Mouse (Mus musculus): ENCODE data around the gene Foxp1. TPM values are rescaled to one million over a fixed set of nuclear protein-coding genes. Genes with fewer than 3 reads are reported as not detected.
A peak's percentile ranks its signal among the peaks of the same experiment; 100 is the strongest.

Foxp1 gene
- total RNA-seq, 2 experiments from 2014 or later: 39.0 to 40.6 TPM

- no peak for DNase-seq
These were observed 130.0 kb downstream of the Foxp1 start for GRCm38 (mm10) chr6:99392484-99392883.

DNA sequence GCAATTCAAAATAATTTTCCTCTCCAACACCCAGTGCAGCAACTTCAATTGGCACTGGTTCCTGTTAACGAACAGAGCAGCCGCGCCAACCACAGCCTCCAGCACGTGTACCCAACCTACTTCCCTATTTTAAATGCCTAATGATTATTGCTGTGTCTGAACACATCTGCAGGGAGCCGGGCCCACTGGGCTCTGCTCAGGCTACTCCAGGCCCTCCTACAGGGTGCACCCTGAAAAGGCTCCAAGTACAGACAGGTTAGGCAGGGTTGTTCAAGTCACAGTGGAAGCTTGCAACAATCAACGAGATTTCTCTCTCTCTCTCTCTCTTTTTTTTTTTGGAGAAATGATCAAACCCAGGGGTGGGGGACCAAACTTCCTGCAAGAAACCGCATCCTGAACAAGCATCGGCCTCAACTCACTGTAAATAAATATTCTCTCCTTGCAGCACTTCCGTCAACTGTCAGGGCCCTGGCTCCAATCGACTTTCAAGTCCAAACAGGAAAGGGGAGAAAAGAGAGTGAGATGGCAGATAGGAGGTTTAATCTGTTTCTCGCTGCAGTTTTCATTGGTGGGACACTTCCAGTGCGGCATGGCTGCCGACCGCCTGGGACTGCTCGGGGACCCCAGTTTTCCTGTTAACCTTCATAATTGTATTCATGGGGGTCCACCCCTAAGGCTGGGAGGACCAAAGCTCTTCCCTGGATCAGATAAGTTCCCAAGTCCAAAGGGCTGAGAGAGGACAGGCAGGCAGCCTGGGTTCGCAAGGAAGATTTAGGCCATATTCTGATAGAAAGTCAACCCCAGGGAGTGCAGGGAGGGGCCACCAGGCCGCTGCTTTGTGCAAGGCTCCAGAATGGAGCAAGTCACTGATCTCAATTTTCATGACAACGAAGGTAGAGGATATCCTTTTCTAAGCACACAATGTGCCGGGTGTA is 133.5 kb downstream of the Foxp1 start:
- DNase-seq: no peak

DNA sequence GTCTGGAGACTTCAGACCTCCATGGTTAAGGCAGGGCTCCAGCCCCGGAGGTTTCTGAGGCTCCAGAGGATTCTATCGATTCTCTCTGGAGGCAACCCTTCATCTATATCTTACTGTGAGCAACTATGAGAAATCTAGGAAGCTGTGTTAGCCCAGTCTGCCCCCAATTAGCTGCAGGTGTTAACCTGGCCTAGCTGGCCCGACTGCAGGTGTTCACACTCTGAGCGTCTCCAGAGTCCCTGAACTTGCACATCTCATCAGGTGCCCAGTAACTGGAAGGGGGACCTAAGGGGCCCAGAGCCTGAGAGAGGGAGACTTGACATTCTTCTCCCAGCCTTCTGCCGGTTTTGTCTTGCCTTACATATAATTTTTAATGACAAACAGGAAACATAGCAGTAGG is 134.5 kb downstream of the Foxp1 start:
- no peak for DNase-seq

DNA sequence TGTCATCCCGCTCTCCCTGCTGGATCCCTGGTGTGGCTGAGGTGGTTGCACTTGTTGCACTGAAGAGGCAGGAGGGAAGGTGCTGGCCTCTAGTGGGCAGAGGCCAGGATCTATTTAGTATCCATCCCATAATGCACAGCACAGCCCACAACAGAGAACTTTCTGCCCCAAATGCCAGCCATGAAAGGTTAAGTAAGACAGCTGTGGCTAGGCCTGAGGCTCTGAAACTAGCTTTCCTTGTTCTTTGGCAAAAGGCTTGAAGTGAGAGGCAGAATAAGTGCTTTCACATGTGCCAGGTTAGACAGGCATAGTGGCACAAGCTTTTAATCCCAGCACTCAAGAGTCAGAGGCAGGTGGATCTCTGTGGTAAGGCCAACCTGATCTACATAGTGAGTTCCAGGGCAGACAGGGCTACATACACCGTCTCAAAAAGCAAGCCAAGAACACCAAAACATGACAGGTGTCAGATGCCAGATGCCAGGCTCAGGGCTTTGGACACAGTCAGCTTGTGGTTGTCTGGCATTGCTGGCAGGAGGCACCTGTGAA is 137.4 kb downstream of the Foxp1 start:
- peak; percentile 20 to 56 for DNase-seq

DNA sequence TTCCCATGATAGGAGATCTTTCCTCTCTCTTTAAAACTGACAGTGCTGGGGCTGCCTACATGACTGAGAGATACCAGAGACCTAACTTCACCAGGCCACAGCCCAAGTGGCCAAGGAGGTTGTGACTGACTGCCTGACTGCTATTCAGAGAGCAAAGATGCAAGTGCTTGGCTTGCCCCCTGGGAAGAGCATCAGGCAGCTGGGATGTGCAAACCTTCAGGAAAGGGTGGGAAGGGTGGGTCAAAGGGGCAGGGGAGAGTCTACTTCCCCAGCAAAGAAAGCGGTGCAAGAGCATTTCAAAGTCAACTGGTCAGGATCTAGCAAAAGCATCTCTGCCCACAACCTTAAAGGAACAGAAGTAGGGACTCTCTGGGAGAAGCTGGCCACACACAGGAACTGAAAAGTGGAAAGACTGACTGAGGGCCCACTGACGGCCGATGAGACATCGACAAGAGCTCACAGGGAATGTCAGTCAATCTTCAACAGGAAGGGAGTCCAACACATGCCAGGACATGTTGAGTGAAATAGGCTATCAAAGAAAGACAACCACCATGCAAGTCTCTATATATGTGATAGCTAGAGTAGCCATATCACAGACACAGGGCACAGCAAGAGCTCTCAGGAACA is 138.6 kb downstream of the Foxp1 start:
- no peak for DNase-seq

DNA sequence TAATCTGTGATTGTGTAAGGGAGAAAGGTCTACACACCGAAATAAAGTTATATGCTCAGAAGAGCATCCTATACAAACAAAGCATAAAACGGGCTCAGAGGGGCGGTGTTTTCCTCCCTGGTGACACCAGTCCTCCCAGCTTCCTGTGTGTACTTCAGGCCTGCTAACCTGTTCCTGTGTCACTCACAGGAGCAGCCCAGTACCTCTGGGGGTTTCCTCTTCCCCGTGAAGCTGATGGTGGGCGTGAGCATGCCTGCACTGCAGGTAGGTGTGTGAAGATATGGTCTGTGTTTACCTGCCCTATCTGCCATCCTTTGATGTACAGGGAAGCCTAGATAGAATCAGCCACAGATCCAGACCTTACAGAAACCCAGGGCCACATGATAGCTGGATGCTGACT is 142.4 kb downstream of the Foxp1 start:
- no peak for DNase-seq

- peak; percentile 44 to 67 for DNase-seq
These were observed 143.4 kb downstream of the Foxp1 start for GRCm38 (mm10) chr6:99378997-99379710.

DNA sequence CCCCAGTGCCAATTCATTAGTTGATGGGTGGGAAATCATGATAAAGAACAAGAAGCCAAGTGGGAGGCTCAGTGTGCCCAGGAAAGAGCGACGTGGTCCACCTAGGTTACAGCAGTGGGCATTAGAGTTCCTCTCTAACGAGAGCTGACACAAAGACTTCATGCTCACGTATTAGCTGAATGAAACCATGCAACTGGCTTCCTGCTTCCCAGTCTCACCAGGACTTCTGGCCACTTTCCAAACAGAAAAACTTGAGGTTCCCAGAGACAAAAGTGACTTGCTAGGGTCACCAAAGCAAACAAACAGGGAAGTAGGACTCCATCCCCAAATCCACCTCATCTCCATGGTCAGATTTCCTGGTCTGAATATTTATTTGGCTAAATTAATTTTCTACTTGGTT is 144.8 kb downstream of the Foxp1 start:
- DNase-seq: no peak

- no peak for DNase-seq
These were observed 145.4 kb downstream of the Foxp1 start for GRCm38 (mm10) chr6:99377131-99377530.

DNA sequence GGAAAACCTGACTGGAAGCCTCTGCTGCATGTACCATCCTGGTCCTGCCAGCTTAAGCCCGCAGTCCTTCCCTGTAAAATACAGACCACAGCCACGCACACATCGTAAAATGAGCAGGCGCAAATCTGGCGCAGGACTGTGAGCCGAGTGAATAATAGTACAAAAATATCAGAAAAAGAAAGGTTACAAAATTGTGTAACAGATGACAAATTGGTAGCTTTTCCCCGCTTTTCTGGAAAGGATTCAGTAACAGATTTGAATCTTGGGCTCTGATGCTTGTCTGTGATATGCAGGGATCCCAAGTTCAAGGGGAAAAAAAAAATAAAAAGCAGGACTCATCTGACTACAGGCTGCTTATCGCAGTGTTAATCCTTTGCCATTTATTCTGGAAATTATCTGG is 145.8 kb downstream of the Foxp1 start:
- no peak for DNase-seq

DNA sequence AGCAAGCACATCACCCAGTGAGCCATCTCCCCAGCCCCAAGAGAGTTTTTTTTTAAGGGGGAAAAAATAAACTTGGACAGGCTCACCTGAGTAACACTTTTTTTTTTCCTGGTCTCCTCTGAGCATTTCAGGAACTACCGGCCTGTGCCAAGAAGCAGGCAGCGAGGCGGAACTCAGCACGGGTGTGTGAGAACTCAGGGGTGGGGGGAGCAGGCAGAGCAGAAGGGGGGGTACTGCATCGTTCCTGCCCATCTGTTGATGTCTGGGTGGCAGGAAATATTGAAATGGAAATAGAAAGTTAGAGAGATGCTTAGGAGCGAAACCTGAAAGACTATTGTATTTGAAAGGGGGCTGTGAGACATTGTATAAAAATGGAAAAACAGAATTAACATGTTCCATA is 146.7 kb downstream of the Foxp1 start:
- no peak for DNase-seq

- no peak for DNase-seq
These were observed 147.1 kb downstream of the Foxp1 start for GRCm38 (mm10) chr6:99375376-99375775.

DNA sequence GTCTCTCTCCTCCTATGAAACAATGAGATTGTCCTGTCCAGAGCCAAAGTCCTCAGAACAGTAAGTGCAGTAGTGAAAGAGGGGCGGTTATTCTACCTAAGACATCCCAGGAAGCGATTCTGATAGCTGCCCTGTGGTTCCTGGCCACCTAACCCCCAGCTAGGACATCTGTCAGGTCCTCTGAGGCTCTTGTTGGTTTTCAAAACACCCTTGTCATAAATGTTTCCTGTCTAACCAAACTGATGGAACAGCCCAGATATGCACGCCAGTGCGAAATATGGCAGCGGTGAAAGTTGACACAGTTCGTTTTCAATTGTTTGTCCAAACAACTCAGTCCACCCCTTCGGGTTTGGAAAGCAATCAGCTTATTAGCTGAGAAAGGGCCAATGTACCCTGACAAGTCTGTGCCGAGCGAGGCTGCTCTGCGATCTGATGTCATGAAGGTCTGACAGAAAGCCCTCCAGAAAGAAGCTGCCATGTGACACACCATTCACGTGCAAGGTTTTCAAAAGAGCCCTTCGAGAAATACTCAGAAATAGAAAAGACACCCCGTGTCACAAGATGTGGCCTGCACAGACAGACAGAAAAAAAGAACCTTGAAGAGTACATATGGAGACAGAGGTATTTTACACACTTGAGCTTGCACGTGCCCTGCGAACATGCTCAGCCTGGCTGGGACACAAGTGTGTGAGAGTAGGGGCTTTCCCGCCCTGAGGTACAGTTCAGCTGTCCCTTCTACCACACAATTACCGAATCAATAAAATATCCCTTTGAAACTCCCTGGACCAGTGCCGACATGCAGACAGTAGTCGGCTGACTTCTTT is 147.9 kb downstream of the Foxp1 start:
- DNase-seq: peak in 1 of 2 experiments; percentile 25

- DNase-seq: no peak
These were observed 150.1 kb downstream of the Foxp1 start for GRCm38 (mm10) chr6:99372427-99372826.

DNA sequence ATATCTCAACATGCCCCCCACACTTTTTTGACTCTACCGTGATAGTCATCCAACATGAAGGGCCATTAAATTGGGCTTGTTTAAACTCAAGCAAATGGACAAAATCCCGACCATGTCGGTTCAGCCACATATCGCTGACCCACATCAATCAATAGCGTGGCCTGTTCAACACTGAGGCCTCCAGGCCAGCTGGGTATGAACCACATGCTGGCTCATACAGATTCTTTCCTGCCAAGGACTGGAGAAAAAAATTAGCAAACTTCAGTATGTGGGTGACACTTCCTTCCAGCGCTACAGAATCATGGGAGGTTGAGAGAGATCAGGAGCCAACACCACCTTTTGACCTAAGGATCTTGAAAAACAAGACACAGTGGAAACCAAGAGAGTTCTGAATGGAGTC is 150.5 kb downstream of the Foxp1 start:
- DNase-seq: no peak

GRCm38 (mm10) chr6:99369931-99370330 is 152.6 kb downstream of the Foxp1 start:
- DNase-seq: peak in 1 of 2 experiments; percentile 37

GRCm38 (mm10) chr6:99369156-99369555 is 153.4 kb downstream of the Foxp1 start:
- DNase-seq: no peak

GRCm38 (mm10) chr6:99368118-99368753 is 154.3 kb downstream of the Foxp1 start:
- DNase-seq: no peak

- DNase-seq: peak in 1 of 2 experiments; percentile 25
These were observed 158.0 kb downstream of the Foxp1 start for GRCm38 (mm10) chr6:99364545-99364944.

DNA sequence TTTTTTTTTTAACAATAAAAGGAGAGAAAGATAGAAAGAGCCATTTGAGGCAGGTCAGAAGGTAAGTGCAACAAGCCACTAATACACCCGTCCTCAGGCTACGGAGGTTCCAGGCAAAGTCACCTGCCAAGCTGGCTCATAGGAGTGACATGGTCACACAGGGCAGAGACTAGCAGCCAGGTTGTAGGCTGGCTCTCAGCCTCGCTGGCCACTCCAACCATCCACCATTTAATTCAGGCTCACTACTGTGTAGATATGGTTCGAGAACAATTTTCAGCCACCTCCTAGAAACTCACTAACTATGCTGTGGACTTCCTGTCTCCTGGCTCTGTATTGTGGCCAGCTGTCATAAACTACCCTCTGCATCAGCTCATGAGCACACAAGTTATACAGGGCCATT is 161.9 kb downstream of the Foxp1 start:
- no peak for DNase-seq

Measured in adrenal gland, postnatal 36 days (tissue).